Mouse (Mus musculus) forebrain, embryonic 11.5 days (tissue): Measurements from ENCODE around the gene Dolk. TPM values are rescaled to one million over a fixed set of nuclear protein-coding genes. Genes with fewer than 3 reads are reported as not detected.

Experiments used
- ATAC-seq: fragments of 200-750 bp; cut with Nextera tagmentation; replicated peaks from 2 replicates; pipeline ENCODE4 v1.8.0; 2017; ENCODE audit warnings: moderate TSS enrichment; ENCODE audit not compliant: low FRiP score
- DNase-seq: peaks from one replicate; pipeline ENCODE4 v3.0.0-alpha.2; 2017; ENCODE audit warnings: low spot score
- H3K27ac ChIP-seq: fragments of 300-500 bp; sonication (generic); 2 replicates; pipeline ENCODE4 v1.5.1; 2014; ENCODE audit warnings: low read depth, low read length
- H3K27me3 ChIP-seq: fragments of 300-500 bp; sonication (generic); 2 replicates; pipeline ENCODE4 v1.6.1; 2014; ENCODE audit warnings: mild to moderate bottlenecking, low read length, mixed read lengths; ENCODE audit not compliant: control insufficient read depth, insufficient read depth
- H3K36me3 ChIP-seq: fragments of 300-500 bp; sonication (generic); 2 replicates; pipeline ENCODE4 v1.6.1; 2014; ENCODE audit warnings: mild to moderate bottlenecking, low read length, moderate library complexity, mixed read lengths; ENCODE audit not compliant: control insufficient read depth, insufficient read depth
- H3K4me1 ChIP-seq: fragments of 300-500 bp; sonication (generic); replicated peaks from 2 replicates; pipeline ENCODE4 v1.6.1; 2014; ENCODE audit warnings: low read length, mixed read lengths; ENCODE audit not compliant: control insufficient read depth, insufficient read depth
- H3K4me2 ChIP-seq: fragments of 300-500 bp; sonication (generic); 2 replicates; pipeline ENCODE4 v1.6.1; 2014; ENCODE audit warnings: low read depth, mild to moderate bottlenecking, low read length, moderate library complexity, mixed read lengths; ENCODE audit not compliant: severe bottlenecking
- H3K4me3 ChIP-seq: fragments of 300-500 bp; sonication (generic); 2 replicates; pipeline ENCODE4 v1.5.1; 2014; ENCODE audit warnings: low read depth, low read length
- H3K9ac ChIP-seq: fragments of 300-500 bp; sonication (generic); 2 replicates; pipeline ENCODE4 v1.6.1; 2014; ENCODE audit warnings: low read length
- H3K9me3 ChIP-seq: fragments of 300-500 bp; sonication (generic); 2 replicates; pipeline ENCODE4 v1.6.1; 2016; ENCODE audit warnings: low read length, mixed read lengths; ENCODE audit not compliant: control insufficient read depth
- WGBS: fragments of 180-500 bp; shearing (Covaris S2); extraction: QIAGEN DNeasy Blood & Tissue Kit; methylation state at CpG from one replicate; pipeline ENCODE4 v1.1.7; 2014; 5-methylcytosine and 5-hydroxymethylcytosine counted together
- polyA plus RNA-seq: library from polyadenylated mRNA; unstranded; fragments of >200 nt; fragmentation: Nextera tagmentation; extraction: Ambion mirVana; gene quantifications from 2 replicates; pipeline ENCODE4 v1.2.1, GENCODE M21; 2014

Gene Dolk
- polyA plus RNA-seq, 1 experiment from 2014 or later: 26.3 TPM

DNA sequence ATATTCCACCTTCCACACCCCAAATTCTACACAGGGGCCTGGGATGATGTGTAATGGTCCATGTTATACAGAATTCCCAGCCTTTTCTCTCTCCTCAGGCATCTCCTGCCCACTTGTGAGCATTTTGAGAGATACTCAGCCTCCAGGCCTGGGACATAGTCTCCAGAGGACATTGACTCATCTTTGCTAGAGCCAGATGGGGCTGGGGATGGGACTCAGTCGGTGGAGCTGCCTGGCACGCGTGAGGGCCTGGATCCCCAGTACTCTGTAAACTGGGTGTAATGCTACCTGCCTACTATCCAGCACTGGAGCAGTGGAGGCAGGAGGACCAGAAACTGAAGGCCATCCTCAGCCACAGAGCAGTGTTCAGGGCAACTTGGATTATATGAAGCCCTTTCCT lies 37.0 kb downstream of the Dolk start:
- 100% methylated on average over 3 of the region's 3 CpGs for WGBS
- H3K36me3 ChIP-seq: no peaks in the 10 kb centered on the region; the same call in 1 of the 2 replicates

DNA sequence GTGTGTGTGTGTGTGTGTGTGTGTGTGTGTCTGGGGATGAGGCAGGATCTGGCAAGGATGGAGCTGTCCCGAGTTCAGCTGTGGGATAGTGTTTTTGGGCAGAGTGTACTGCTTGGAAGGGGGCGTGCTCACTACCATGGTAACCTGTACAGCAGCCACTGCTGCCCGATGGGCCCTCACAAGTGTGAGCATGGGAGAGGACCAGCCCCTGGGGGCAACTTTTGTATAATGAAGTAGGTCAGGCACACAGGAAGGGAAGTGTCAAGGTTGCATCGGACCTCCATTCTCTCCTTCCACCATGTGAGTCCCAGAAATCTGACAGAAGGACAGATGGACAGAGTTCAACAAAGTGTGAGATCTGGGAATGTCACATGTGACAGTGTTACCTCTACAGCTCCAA lies 38.5 kb downstream of the Dolk start:
- no peak for DNase-seq
- H3K27ac ChIP-seq: no peak overlapping the region
- no peaks in the 10 kb centered on the region; the same call in 1 of the 2 replicates for H3K36me3 ChIP-seq
- H3K27me3 ChIP-seq: no peaks in the 10 kb centered on the region
- no peaks in the 10 kb centered on the region for H3K4me1 ChIP-seq
- H3K9me3 ChIP-seq: no peaks in the 10 kb centered on the region
- 74% methylated on average over 4 of the region's 4 CpGs for WGBS
- H3K9ac ChIP-seq: no peak overlapping the region
- no peak for ATAC-seq
- no peak overlapping the region for H3K4me3 ChIP-seq
- H3K4me2 ChIP-seq: no peak overlapping the region

More for the DNA sequence above, 37.0 kb downstream of the Dolk start:
- DNase-seq (no peak), ATAC-seq (no peak)
- H3K9me3 ChIP-seq: no peaks in the 10 kb centered on the region
- H3K4me1 ChIP-seq: no peaks in the 10 kb centered on the region
- no peak overlapping the region for H3K4me3 ChIP-seq
- H3K27me3 ChIP-seq: no peaks in the 10 kb centered on the region
- H3K27ac ChIP-seq: no peak overlapping the region
- no peak overlapping the region for H3K9ac ChIP-seq
- no peak overlapping the region for H3K4me2 ChIP-seq

DNA sequence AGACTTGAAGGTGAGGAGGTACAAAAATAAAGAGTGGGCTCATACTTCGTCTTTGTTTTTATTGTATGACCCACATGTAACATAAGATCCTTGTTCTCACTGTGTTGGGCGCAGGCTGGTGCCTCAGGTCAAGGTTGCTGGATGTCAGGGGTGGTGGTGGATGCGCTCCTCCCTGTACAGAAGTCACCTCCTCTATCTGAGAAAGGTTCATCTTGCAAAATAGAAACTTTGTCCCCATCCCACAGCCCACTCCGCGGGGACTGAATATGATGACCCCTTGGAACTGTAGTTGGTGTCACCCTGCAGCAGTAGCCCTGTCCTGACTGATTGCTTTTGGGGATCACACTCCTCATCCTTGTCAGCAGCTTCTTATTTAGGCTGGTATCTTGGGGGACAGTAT lies 39.1 kb downstream of the Dolk start:
- ATAC-seq: no peak
- H3K4me2 ChIP-seq: no peak overlapping the region
- H3K9ac ChIP-seq: no peak overlapping the region
- no peaks in the 10 kb centered on the region for H3K27me3 ChIP-seq
- DNase-seq: no peak
- H3K4me3 ChIP-seq: no peak overlapping the region
- H3K9me3 ChIP-seq: no peaks in the 10 kb centered on the region
- WGBS: 92% methylated on average over 5 of the region's 5 CpGs
- no peak overlapping the region for H3K27ac ChIP-seq
- no peaks in the 10 kb centered on the region; the same call in 1 of the 2 replicates for H3K36me3 ChIP-seq
- H3K4me1 ChIP-seq: no peaks in the 10 kb centered on the region

DNA sequence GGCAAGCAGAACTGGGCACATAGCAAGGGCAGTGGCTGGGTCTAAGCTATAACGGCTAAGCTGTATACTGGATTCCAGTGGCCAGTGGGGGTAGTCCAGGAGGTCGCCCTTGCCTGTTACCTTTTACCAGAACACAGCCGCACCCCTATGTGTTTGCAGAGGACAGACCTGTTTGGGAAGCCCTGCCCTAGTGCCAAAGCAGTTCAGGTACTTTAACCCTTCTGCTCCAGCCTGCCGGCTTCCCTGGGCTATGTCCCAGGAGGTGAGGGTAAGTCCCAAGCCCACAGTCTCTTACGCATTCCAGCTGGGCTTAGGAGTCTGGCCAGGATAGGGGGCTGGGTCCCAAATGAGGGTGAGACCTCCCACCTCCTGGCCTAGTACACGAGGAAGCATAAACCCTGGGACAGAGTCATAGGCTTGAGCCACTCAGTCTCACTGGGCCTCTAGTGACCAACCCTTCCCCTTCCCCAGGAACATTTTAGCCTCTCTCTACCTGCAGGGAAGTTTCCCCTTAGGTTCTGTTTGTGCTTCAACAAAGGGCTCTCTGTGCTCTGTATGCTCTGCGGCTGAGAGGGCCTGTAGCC lies 41.4 kb downstream of the Dolk start:
- Histone ChIP-seq H3K27me3 (no peaks in the 10 kb centered on the region), H3K27ac (no peak overlapping the region), H3K9me3 (no peaks in the 10 kb centered on the region), H3K4me2 (no peak overlapping the region), H3K9ac (no peak overlapping the region), H3K4me3 (no peak overlapping the region), H3K36me3 (peaks cover 3% of the 10 kb centered on the region; the same call in 1 of the 2 replicates), H3K4me1 (no peaks in the 10 kb centered on the region; the same call in 1 of the 2 replicates)
- DNase-seq (no peak), ATAC-seq (no peak)
- WGBS: 77% methylated on average over 7 of the region's 7 CpGs

DNA sequence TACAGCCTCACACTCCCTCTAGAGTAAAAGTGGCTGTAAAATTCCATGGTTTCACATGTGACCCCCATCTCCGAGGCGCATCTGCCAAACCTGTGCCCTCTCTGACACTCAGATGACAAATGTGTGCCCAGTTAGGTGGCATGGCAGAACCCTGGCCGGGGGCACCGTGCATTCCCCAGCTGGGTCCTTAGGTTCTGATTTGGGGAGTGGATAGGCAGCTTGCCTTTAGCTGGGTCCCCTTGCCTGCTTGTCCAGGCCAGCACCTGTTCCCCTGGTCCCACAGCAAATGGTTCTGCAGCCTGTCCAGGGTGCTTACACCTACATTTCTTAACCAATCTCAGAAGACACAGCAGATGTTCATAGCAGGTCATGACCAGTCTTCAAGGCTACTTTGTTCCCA lies 42.7 kb downstream of the Dolk start:
- H3K9me3 ChIP-seq: no peaks in the 10 kb centered on the region
- no peak overlapping the region for H3K4me2 ChIP-seq
- DNase-seq: no peak
- no peak for ATAC-seq
- no peak overlapping the region for H3K9ac ChIP-seq
- H3K27ac ChIP-seq: no peak overlapping the region
- no peaks in the 10 kb centered on the region for H3K27me3 ChIP-seq
- WGBS: 94% methylated on average over 4 of the region's 4 CpGs
- peaks cover 3% of the 10 kb centered on the region; the same call in 1 of the 2 replicates for H3K36me3 ChIP-seq
- H3K4me1 ChIP-seq: peaks cover 9% of the 10 kb centered on the region; the same call in 1 of the 2 replicates
- no peak overlapping the region for H3K4me3 ChIP-seq

DNA sequence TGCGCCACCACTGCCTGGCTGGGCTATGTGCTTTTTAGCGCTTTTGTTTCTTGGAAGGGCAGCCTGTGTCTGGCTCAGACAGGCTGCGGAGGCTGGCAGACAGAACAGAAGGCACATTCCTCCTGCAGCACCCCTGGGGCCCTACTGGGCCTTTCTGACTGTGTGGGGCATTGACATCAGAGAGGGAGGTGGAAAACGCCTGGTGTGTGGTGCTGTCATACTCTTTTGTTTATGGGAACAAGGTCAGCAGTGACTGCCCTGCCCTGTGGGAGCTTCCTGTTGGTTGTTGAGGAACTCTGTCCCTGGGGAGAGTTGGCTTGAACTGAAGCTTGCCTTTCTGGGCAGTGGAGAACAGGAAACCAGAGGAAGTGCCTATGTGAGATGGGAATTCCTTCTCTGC lies 43.6 kb downstream of the Dolk start:
- Histone ChIP-seq H3K27ac (no peak overlapping the region), H3K9me3 (no peaks in the 10 kb centered on the region), H3K4me3 (no peak overlapping the region), H3K36me3 (peaks cover 3% of the 10 kb centered on the region; the same call in 1 of the 2 replicates), H3K9ac (no peak overlapping the region), H3K4me1 (peaks cover 10% of the 10 kb centered on the region; the same call in 1 of the 2 replicates), H3K27me3 (no peaks in the 10 kb centered on the region), H3K4me2 (no peak overlapping the region)
- DNase-seq (no peak), ATAC-seq (no peak)
- WGBS: 67% methylated on average over 4 of the region's 4 CpGs

DNA sequence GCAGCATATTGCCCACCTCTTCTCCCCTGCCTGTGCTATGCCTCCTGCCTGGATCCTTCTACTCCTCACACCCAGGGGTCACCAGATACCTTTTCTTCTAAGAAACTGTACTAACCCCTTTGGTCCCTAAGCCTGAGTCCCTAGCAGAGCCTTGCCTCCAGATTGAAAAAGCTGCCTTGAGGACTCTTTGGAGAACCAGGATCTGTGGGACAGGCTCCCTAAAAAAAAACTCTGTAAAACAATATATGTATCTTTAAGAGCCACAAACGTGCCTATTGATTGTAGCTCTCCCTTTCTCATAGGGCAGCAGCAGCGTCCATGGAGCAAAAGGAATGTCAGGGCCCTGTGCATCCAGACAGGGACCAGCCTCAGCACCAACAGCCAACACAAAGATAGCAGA lies 45.9 kb downstream of the Dolk start, which contains the start of gene Gm28035:
Gene Gm28035 (plus strand): TSS at position 301 of the 400 bp plus-strand sequence.
- Histone ChIP-seq H3K27ac (no peak within 1 kb of the TSS), H3K4me3 (no peak within 1 kb of the TSS), H3K36me3 (peaks cover 3% of the 10 kb centered on the region; the same call in 1 of the 2 replicates), H3K27me3 (no peaks in the 10 kb centered on the region), H3K9me3 (no peaks in the 10 kb centered on the region), H3K4me2 (no peak within 1 kb of the TSS), H3K4me1 (peaks cover 10% of the 10 kb centered on the region; the same call in 1 of the 2 replicates), H3K9ac (no peak within 1 kb of the TSS)
- ATAC-seq: no peak
- 84% methylated on average over 2 of the region's 2 CpGs for WGBS
- no peak for DNase-seq

DNA sequence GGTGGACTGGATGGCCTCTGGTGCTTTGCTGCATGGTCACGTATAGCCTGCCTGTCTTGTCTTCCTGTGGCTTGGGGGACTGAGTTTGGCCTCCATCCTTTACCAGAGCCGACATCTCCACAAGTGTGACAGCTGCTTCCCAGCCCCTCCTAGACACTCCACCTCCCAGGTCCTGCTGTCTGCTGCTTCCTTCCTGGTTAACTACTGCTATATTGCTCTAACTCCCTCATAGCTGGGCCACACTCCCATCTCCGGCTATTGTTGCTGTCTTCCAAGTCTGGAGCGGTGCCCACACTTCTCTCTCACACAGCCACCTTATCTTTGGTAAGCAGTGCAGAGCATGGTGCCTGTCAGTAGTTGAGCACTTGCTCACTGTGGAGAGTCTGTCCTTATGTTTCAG lies 46.4 kb downstream of the Dolk start:
- Histone ChIP-seq H3K9ac (no peak overlapping the region), H3K36me3 (peaks cover 3% of the 10 kb centered on the region; the same call in 1 of the 2 replicates), H3K4me3 (no peak overlapping the region), H3K27ac (no peak overlapping the region), H3K4me2 (no peak overlapping the region), H3K27me3 (no peaks in the 10 kb centered on the region), H3K4me1 (peaks cover 10% of the 10 kb centered on the region; the same call in 1 of the 2 replicates), H3K9me3 (no peaks in the 10 kb centered on the region)
- WGBS: 86% methylated on average over 4 of the region's 4 CpGs
- ATAC-seq (no peak), DNase-seq (no peak)
